Mouse (Mus musculus) embryo, embryonic 10 days (tissue): ENCODE results near the gene Zfp932.
"Not testable (repeated sequence)": the region's sequence is repeated elsewhere in the genome, so short reads cannot be mapped to it uniquely, and the experiment has no call there.

Source experiments
- DNase-seq: peaks from one replicate; pipeline ENCODE4 v3.0.0-alpha.2; 2015; ENCODE audit warnings: low spot score

Gene Zfp932

DNA sequence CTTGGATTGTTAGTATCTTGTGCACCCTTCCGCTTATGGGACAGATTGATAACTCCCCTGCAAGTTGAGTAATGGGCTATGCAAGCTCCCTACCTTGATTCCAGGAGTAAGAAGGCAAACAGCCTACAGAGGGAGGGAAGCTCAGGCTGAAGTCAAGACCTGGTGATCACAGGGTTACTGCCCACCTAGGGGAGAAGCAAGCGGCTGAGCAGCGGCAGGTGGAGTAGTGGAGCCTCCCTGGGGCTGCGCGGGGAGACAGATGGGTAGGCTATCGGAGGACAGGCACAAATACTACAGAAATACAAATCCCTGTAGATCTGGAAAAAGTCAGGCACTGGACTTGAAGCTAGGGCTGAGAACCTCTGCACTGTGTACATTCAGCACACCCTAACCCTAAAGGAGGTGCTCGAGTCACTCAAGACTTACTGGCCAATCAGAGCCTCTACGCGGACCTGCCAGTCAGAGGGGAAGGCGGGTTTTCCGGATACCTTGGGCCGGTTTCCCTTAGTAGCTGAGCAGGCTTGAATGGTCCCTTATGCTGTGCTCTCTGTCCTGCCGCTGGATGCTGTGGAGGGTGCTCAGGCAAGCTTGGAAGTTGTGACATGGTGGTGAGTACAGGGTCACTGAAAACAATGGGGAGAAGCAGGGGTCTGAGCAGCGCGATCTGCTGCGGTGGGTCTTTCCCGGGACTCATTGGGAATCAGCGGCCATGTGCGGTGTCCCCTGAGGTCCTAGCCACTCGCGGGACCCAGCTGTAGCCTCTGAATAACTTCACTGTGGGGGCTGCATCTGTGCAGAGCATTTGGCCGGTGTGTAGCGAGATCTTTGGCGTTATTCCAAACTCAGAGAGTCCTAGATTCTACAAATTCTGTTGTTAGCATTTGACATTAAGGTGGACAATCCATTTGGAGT, at the start of gene Zfp932:
TSS of gene Zfp932 (plus strand) at position 496 of the 912 bp plus-strand sequence.
- not testable (repeated sequence) for DNase-seq

DNA sequence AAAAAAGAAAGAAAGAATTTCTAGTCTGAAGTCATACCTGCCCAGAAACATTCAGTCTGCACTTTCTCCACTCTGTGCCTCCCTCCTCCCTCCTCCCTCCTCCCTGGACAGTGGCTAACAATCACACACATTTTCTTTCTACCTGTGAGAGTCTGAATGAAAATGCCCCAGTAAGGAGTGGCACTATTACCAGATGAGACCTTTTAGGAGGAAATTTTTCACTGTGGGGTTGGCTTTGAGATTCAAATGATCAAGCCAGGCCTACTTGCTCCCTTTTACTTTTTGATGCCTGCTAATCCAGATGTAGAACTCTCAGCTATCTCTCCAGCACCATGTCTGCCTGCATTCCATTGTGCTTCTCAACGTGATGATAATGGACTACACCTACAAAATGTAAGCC, 46.0 kb upstream of the Zfp932 start:
- DNase-seq = no peak

DNA sequence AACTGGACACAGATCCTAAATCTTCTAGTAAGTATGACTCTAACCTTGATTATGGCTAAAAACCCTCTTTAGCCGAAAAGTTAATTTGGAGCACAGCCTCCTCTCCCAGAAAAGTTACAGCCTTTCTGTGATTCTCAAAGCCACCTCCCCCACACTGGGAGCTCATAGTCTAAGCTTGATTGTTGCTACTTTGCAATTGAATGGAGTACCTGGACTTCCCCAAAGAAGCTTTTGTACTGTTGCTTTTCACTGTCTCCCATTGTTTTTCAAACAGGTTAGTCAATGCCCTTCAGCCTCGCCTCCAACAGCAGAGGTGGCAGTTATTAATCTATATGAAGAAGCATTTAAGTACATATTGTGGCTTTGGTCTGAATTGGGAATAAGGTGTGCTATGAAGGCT, 15.6 kb upstream of the Zfp932 start:
- not testable (repeated sequence) for DNase-seq

DNA sequence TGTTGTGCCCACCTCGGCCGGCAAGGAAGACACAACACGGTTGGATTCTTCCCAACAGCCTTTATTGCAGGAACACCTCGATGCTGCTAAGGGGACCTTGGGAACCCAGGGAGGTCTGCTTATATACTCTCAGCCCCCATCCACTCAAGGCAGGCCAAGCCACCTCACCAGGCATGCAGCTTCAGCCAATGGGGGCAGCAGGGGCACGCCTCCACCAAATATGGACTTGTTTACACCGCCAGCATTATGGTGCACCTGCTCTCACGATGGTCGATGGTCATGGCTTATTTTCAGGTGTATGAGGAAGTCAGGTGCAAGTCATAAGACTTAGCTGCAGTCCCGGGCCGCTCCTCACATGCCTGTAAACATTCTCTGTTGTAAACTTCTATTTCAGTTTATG, 860 bp upstream of the Zfp932 start:
- DNase-seq = not testable (repeated sequence)

DNA sequence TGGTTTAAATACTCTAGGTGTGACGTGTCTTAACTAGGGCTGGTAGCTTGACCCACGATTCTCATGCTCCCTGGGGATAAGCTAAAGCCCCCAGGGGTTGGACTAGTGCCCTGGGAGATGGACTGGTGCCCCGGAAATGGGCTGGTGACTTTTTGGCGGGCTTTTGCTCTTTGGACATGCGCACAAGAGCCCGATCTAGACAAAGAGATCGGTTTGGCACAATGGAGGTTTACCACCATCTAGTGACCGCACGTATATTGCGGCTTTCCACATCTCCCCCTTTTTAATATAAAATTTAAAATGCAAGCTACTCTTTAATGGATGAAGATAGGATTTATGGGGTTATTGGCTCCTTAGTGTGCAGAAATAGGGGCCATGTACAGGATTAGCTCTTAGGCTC, 19.5 kb downstream of the Zfp932 start:
- not testable (repeated sequence) for DNase-seq

DNA sequence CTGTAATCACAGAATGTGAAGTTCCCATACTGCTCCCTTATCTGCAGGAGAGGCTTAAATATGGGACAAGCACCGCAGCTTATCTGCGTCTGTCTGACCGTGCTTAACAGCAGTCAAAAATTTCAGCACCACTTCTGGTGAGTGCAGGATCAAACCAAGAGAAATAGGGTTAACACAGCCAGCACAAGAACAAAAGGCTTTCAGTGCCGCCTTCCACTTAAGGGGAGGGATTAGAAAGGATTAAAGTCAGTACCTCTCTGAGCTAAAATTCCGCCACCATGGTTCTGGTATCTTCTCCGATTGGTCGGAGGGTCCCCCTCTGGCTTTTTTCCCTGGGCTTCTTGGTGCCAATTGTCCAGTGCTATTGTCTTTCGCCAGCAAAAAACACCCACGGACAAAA, 27.0 kb downstream of the Zfp932 start:
- peak; percentile 4 for DNase-seq

DNA sequence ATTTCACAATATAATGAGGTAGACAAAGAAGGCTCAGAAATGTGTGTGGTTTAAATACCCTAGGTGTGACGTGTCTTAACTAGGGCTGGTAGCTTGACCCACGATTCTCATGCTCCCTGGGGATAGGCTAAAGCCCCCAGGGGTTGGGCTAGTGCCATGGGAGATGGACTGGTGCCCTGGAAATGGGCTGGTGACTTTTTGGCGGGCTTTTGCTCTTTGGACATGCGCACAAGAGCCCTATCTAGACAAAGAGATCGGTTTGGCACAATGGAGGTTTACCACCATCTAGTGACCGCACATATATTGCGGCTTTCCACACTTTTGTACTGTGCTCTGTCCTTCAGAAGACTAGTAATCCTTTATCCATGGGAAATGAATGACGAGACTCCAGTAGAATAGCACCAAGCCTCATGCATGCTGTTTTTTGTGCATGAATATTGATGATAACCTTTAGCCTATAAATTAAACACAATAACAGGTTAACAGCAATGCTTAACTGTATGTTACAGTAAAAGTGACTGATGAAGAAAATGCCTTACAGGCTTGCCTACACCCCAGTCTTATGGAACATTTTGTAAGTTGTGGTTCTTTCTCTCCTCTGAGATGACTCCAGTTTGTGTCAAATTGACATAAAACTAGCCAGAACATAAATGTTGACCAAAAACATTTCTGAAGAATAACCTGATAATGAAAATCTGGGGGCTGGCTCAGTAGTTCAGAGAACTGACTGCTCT, 27.5 kb downstream of the Zfp932 start:
- DNase-seq = peak; percentile 46

DNA sequence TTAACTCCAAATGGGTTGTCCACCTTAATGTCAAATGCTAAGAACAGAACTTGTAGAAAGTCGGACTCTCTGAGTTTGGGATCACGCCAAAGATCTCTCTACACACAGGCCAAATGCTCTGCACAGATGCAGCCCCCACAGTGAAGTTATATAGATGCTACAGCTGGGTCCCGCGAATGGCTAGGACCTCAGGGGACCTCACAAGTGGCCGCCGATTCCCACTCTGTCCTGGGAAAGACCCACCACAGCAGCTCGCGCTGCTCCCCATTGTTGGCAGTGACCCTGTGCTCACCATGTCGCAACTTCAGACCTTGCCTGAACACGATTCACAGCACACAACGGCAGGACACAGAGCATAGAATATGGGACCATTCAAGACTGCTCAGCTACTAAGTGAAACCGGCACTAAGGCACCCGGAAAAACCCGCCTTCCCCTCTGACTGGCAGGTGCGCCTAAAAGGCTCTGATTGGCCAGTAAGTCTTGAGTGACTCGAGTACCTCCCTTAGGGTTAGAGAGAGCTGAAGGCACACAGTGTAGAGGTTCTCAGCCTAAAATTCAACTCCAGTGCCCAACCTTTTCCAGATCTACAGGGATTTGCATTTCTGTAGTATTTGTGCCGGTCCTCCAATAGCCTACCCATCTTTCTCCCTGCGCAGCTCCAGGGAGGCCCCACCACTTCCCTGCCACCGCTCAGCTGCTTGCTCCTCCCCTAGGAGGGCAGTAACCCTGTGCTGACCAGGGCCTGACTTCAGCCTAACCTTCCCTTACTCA, 61.5 kb downstream of the Zfp932 start:
- DNase-seq = peak; percentile 80
